Comparison of ENCODE assay signal across 17 mouse cellular contexts in genomic region chr2:137413432-137413831, GRCm38 (mm10).
DNase-seq lines count a peak whose midpoint lies in the region; ATAC-seq and TF ChIP-seq lines count a peak whose summit lies in the region.
"Had no signal": no experiment of that assay in that cellular context is flagged by ENCODE, and none has a peak within 500 bp of the region (broad histone marks: within the 10 kb centered on the region; RNA-seq: fewer than 3 reads in every experiment).

No protein-coding gene starts in this region.

- H3K4me1 ChIP-seq in embryonic facial prominence, embryonic 14.5 days (ENCODE audit: control insufficient read depth, insufficient read depth, low read length): no peaks in the 10 kb centered on the region
- no peaks in the 10 kb centered on the region for H3K4me1 ChIP-seq in embryonic facial prominence, embryonic 10.5 days
- no peaks in the 10 kb centered on the region for H3K4me1 ChIP-seq in kidney, postnatal 0 days (replicated peaks; ENCODE audit: insufficient read depth, low read length)
- H3K4me1 ChIP-seq in lung, embryonic 15.5 days: no peaks in the 10 kb centered on the region
- no peaks in the 10 kb centered on the region for H3K4me1 ChIP-seq in stomach, embryonic 16.5 days (ENCODE audit: control insufficient read depth, insufficient read depth, low read length)
- H3K4me1 ChIP-seq: forebrain, embryonic 10.5 days; hindbrain, embryonic 12.5 days; liver, embryonic 12.5 days; megakaryocyte, embryonic 14.5 days had no signal

- no peaks in the 10 kb centered on the region for H3K27me3 ChIP-seq in embryonic facial prominence, embryonic 14.5 days (replicated peaks; ENCODE audit: control insufficient read depth, insufficient read depth, low read length)
- H3K27me3 ChIP-seq in embryonic facial prominence, embryonic 10.5 days (replicated peaks; ENCODE audit: low read depth, poor library complexity, severe bottlenecking): no peaks in the 10 kb centered on the region
- no peaks in the 10 kb centered on the region for H3K27me3 ChIP-seq in kidney, postnatal 0 days (ENCODE audit: insufficient read depth, low read length)
- H3K27me3 ChIP-seq in lung, embryonic 15.5 days: no peaks in the 10 kb centered on the region
- H3K27me3 ChIP-seq in stomach, embryonic 16.5 days (ENCODE audit: control insufficient read depth, insufficient read depth, low read length): no peaks in the 10 kb centered on the region
- H3K27me3 ChIP-seq: hindbrain, embryonic 12.5 days; liver, embryonic 12.5 days; megakaryocyte, embryonic 14.5 days had no signal

- DNase-seq in embryonic facial prominence, embryonic 14.5 days (ENCODE audit: low spot score): peak; percentile 23
- DNase-seq in embryonic facial prominence, embryonic 10.5 days (ENCODE audit: low spot score): no peak
- DNase-seq in kidney, postnatal 0 days (ENCODE audit: low spot score): no peak
- no peak for DNase-seq in kidney, adult 9 months
- no peak for DNase-seq in spleen, postnatal 10 days (ENCODE audit: low spot score in 2 of 2)
- DNase-seq: adrenal gland, postnatal 10 days; cerebellum, postnatal 10 days; kidney, adult 8-10 months; layer of hippocampus, postnatal 36 days; left cerebral cortex, postnatal 4 days had no signal

- no peak overlapping the region for H3K27ac ChIP-seq in embryonic facial prominence, embryonic 14.5 days (replicated peaks; ENCODE audit: low read depth, low read length)
- H3K27ac ChIP-seq in embryonic facial prominence, embryonic 10.5 days (replicated peaks): no peak overlapping the region
- H3K27ac ChIP-seq in kidney, postnatal 0 days: no peak overlapping the region
- H3K27ac ChIP-seq in lung, embryonic 15.5 days: 0 out of 2 replicates have a peak overlapping the region, but pooled peaks have one; percentile 23
- no peak overlapping the region for H3K27ac ChIP-seq in stomach, embryonic 16.5 days (ENCODE audit: low read length)
- H3K27ac ChIP-seq: forebrain, embryonic 10.5 days; hindbrain, embryonic 12.5 days; liver, embryonic 12.5 days had no signal

- TF ChIP-seq CTCF in kidney, postnatal 0 days (IDR thresholded peaks at IDR 0.05; ENCODE audit: low read depth): no peak

- H3K9ac ChIP-seq in embryonic facial prominence, embryonic 14.5 days (ENCODE audit: low read depth, low read length): no peak overlapping the region
- H3K9ac ChIP-seq in kidney, postnatal 0 days (ENCODE audit: low read depth, low read length): no peak overlapping the region
- no peak overlapping the region for H3K9ac ChIP-seq in lung, embryonic 15.5 days
- no peak overlapping the region for H3K9ac ChIP-seq in stomach, embryonic 16.5 days (ENCODE audit: low read length)
- H3K9ac ChIP-seq: hindbrain, embryonic 12.5 days; liver, embryonic 12.5 days had no signal

- no peaks in the 10 kb centered on the region for H3K9me3 ChIP-seq in embryonic facial prominence, embryonic 14.5 days (ENCODE audit: control insufficient read depth, low read length)
- no peaks in the 10 kb centered on the region for H3K9me3 ChIP-seq in embryonic facial prominence, embryonic 10.5 days
- no peaks in the 10 kb centered on the region for H3K9me3 ChIP-seq in kidney, postnatal 0 days (replicated peaks; ENCODE audit: low read length)
- no peaks in the 10 kb centered on the region for H3K9me3 ChIP-seq in lung, embryonic 15.5 days
- H3K9me3 ChIP-seq in stomach, embryonic 16.5 days (replicated peaks; ENCODE audit: control insufficient read depth, low read length): no peaks in the 10 kb centered on the region
- H3K9me3 ChIP-seq: forebrain, embryonic 10.5 days; hindbrain, embryonic 12.5 days; liver, embryonic 12.5 days had no signal

- ATAC-seq in embryonic facial prominence, embryonic 14.5 days (ENCODE audit: low read depth): no peak
- ATAC-seq in kidney, postnatal 0 days (replicated peaks; ENCODE audit: low FRiP score, low read depth): peak; percentile 54; the same call in 1 of the 2 replicates
- ATAC-seq in lung, embryonic 15.5 days (ENCODE audit: borderline replicate concordance, extremely low read depth, low FRiP score, low TSS enrichment): peak; percentile 85
- ATAC-seq in stomach, embryonic 16.5 days (ENCODE audit: insufficient read depth, low FRiP score): peak; percentile 50; the same call in 1 of the 2 replicates
- no peak for ATAC-seq in erythroblast, adult 5-6 weeks (replicated peaks; ENCODE audit: low FRiP score, poor library complexity, severe bottlenecking)
- ATAC-seq: liver, embryonic 12.5 days had no signal

- H3K4me2 ChIP-seq in embryonic facial prominence, embryonic 14.5 days (ENCODE audit: low read depth, low read length): no peak overlapping the region
- H3K4me2 ChIP-seq in kidney, postnatal 0 days (ENCODE audit: low read length): no peak overlapping the region
- no peak overlapping the region for H3K4me2 ChIP-seq in lung, embryonic 15.5 days
- no peak overlapping the region for H3K4me2 ChIP-seq in stomach, embryonic 16.5 days (ENCODE audit: low read depth, low read length)
- H3K4me2 ChIP-seq: hindbrain, embryonic 12.5 days; liver, embryonic 12.5 days had no signal

- no peak overlapping the region for H3K4me3 ChIP-seq in embryonic facial prominence, embryonic 14.5 days (ENCODE audit: low read depth, low read length)
- H3K4me3 ChIP-seq in embryonic facial prominence, embryonic 10.5 days: no peak overlapping the region
- no peak overlapping the region for H3K4me3 ChIP-seq in kidney, postnatal 0 days (replicated peaks; ENCODE audit: low read depth, low read length)
- no peak overlapping the region for H3K4me3 ChIP-seq in lung, embryonic 15.5 days
- no peak overlapping the region for H3K4me3 ChIP-seq in stomach, embryonic 16.5 days (replicated peaks; ENCODE audit: low read length)
- H3K4me3 ChIP-seq: forebrain, embryonic 10.5 days; hindbrain, embryonic 12.5 days; liver, embryonic 12.5 days; megakaryocyte, embryonic 14.5 days had no signal

- 67% methylated on average over 3 of the region's 3 CpGs for WGBS in embryonic facial prominence, embryonic 14.5 days
- 84% methylated on average over 3 of the region's 3 CpGs for WGBS in embryonic facial prominence, embryonic 10.5 days
- WGBS in kidney, postnatal 0 days: 62% methylated on average over 3 of the region's 3 CpGs
- 59% methylated on average over 3 of the region's 3 CpGs for WGBS in lung, embryonic 15.5 days
- WGBS in stomach, embryonic 16.5 days: 37% methylated on average over 3 of the region's 3 CpGs

- no peaks in the 10 kb centered on the region for H3K36me3 ChIP-seq in embryonic facial prominence, embryonic 14.5 days (ENCODE audit: control insufficient read depth, insufficient read depth, low read length)
- no peaks in the 10 kb centered on the region for H3K36me3 ChIP-seq in embryonic facial prominence, embryonic 10.5 days (replicated peaks)
- no peaks in the 10 kb centered on the region for H3K36me3 ChIP-seq in kidney, postnatal 0 days (ENCODE audit: insufficient read depth, low read length)
- no peaks in the 10 kb centered on the region for H3K36me3 ChIP-seq in lung, embryonic 15.5 days
- no peaks in the 10 kb centered on the region for H3K36me3 ChIP-seq in stomach, embryonic 16.5 days (ENCODE audit: control insufficient read depth, insufficient read depth, low read length)
- H3K36me3 ChIP-seq: forebrain, embryonic 10.5 days; hindbrain, embryonic 12.5 days; liver, embryonic 12.5 days had no signal

Comparison
In these comparisons a context has a peak if more than half of its experiments do, and no peak if none do; other contexts are left out.
1. ATAC-seq: peak in kidney, postnatal 0 days (single experiment), lung, embryonic 15.5 days (single experiment) and stomach, embryonic 16.5 days (single experiment); none in embryonic facial prominence, embryonic 14.5 days (single experiment) and erythroblast, adult 5-6 weeks (single experiment).